Mouse (Mus musculus) myocyte (in vitro differentiated cells): ENCODE measurements around the gene Dpy19l3. TPM values are rescaled to one million over a fixed set of nuclear protein-coding genes. Genes with fewer than 3 reads are reported as not detected.
A peak's percentile ranks its signal among the peaks of the same experiment; 100 is the strongest.

ENCODE experiments used
- H3K27me3 ChIP-seq: one replicate; pipeline ENCODE4 v1.6.1; 2011; ENCODE audit not compliant: control insufficient read depth, insufficient read depth, insufficient read length
- H3K36me3 ChIP-seq: one replicate; pipeline ENCODE4 v1.6.1; 2011; ENCODE audit not compliant: control insufficient read depth, insufficient read depth
- H3K4me2 ChIP-seq: one replicate; pipeline ENCODE4 v1.6.1; 2011; ENCODE audit warnings: low read depth, control low read depth
- H3K4me3 ChIP-seq: one replicate; pipeline ENCODE4 v1.5.1; 2011; ENCODE audit warnings: mild to moderate bottlenecking, control low read depth, moderate library complexity
- H3K79me2 ChIP-seq: one replicate; pipeline ENCODE4 v1.6.1; 2011; ENCODE audit not compliant: control insufficient read depth, insufficient read depth
- H3ac ChIP-seq: one replicate; pipeline ENCODE4 v1.6.1; 2011; ENCODE audit not compliant: control insufficient read depth, insufficient read length
- CEBPB ChIP-seq: IDR thresholded peaks from 2 replicates; pipeline ENCODE4 v1.6.1; 2011; ENCODE audit warnings: mild to moderate bottlenecking, moderate library complexity; ENCODE audit not compliant: poor library complexity, insufficient read depth, severe bottlenecking
- E2F4 ChIP-seq: IDR thresholded peaks from one replicate; pipeline ENCODE4 v1.6.1; 2011; ENCODE audit warnings: mild to moderate bottlenecking, control low read depth, moderate library complexity; ENCODE audit not compliant: insufficient read depth
- MAX ChIP-seq: IDR thresholded peaks from one replicate; pipeline ENCODE4 v1.6.1; 2011; ENCODE audit warnings: low read depth, mild to moderate bottlenecking, control low read depth
- MYOD1 ChIP-seq, 3 experiments: IDR thresholded peaks; one replicate each; pipeline ENCODE4 v1.6.1; 2011; ENCODE audit warnings: control low read depth in 2 of 3, low read depth in 2 of 3, mild to moderate bottlenecking in 2 of 3, moderate library complexity in 1 of 3; ENCODE audit not compliant: insufficient read length in 2 of 3, control insufficient read depth in 1 of 3
- MYOG ChIP-seq, 3 experiments: IDR thresholded peaks; one replicate each; pipeline ENCODE4 v1.6.1; 2011; ENCODE audit warnings: control low read depth in 2 of 3, low read depth in 2 of 3, mild to moderate bottlenecking in 2 of 3; ENCODE audit not compliant: insufficient read length in 2 of 3, control insufficient read depth in 1 of 3, insufficient read depth in 1 of 3
- POLR2A ChIP-seq: IDR thresholded peaks from one replicate; pipeline ENCODE4 v1.6.1; 2011; ENCODE audit warnings: low read depth, mild to moderate bottlenecking, control low read depth, moderate library complexity; ENCODE audit not compliant: insufficient read length
- POLR2AphosphoS2 ChIP-seq: IDR thresholded peaks from one replicate; pipeline ENCODE4 v1.6.1; 2011; ENCODE audit warnings: low read depth, control low read depth; ENCODE audit not compliant: insufficient read length
- REST ChIP-seq: IDR thresholded peaks from one replicate; pipeline ENCODE4 v1.6.1; 2011; ENCODE audit warnings: mild to moderate bottlenecking, control low read depth, moderate library complexity; ENCODE audit not compliant: insufficient read depth, insufficient read length
- SRF ChIP-seq: IDR thresholded peaks from one replicate; pipeline ENCODE4 v1.6.1; 2011; ENCODE audit warnings: low read depth; ENCODE audit not compliant: control insufficient read depth, insufficient read length
- TCF12 ChIP-seq: IDR thresholded peaks from one replicate; pipeline ENCODE4 v1.6.1; 2011; ENCODE audit warnings: mild to moderate bottlenecking, control low read depth; ENCODE audit not compliant: poor library complexity, insufficient read depth, severe bottlenecking
- TCF3 ChIP-seq: IDR thresholded peaks from one replicate; pipeline ENCODE4 v1.6.1; 2011; ENCODE audit warnings: low read depth, control low read depth; ENCODE audit not compliant: insufficient read length
- USF1 ChIP-seq: IDR thresholded peaks from one replicate; pipeline ENCODE4 v1.6.1; 2011; ENCODE audit warnings: low read depth, mild to moderate bottlenecking, control low read depth, moderate library complexity
- polyA plus RNA-seq: library from polyadenylated mRNA; unstranded; fragments of >200 nt; fragmentation: generic; extraction: Trizol; gene quantifications from one replicate; pipeline ENCODE4 v1.2.1, GENCODE M21; 2012; ENCODE audit warnings: missing spikeins

Dpy19l3 gene
- polyA plus RNA-seq, 1 experiment, result 7.8 TPM

- Histone ChIP-seq H3ac (no peak overlapping the region), H3K36me3 (no peaks in the 10 kb centered on the region), H3K4me3 (no peak overlapping the region), H3K27me3 (no peaks in the 10 kb centered on the region), H3K4me2 (no peak overlapping the region), H3K79me2 (no peaks in the 10 kb centered on the region)
- TF ChIP-seq REST, result no peak
- no peak for TF ChIP-seq MYOG (IDR thresholded peaks at IDR 0.05; ENCODE audit: control insufficient read depth in 1 of 3, insufficient read depth in 1 of 3, insufficient read length in 2 of 3, low read depth in 2 of 3)
- no peak for TF ChIP-seq POLR2A
- TF ChIP-seq MYOD1 (IDR thresholded peaks at IDR 0.05; ENCODE audit: control insufficient read depth in 1 of 3, insufficient read length in 2 of 3, low read depth in 2 of 3), result no peak
- TF ChIP-seq E2F4, result no peak
- TF ChIP-seq POLR2AphosphoS2, result no peak
- TF ChIP-seq USF1, result no peak
- no peak for TF ChIP-seq CEBPB
- no peak for TF ChIP-seq TCF12
Measured at GRCm38 (mm10) chr7:35692641-35693040, 61.6 kb downstream of the Dpy19l3 start.

GRCm38 (mm10) chr7:35692117-35692516 lies 62.1 kb downstream of the Dpy19l3 start:
- no peak overlapping the region for H3ac ChIP-seq
- no peak overlapping the region for H3K4me2 ChIP-seq
- no peaks in the 10 kb centered on the region for H3K27me3 ChIP-seq
- no peaks in the 10 kb centered on the region for H3K36me3 ChIP-seq
- TF ChIP-seq POLR2A (no peak), USF1 (no peak), MAX (no peak), MYOD1 (IDR thresholded peaks at IDR 0.05; ENCODE audit: control insufficient read depth in 1 of 3, insufficient read length in 2 of 3, low read depth in 2 of 3) (no peak), CEBPB (no peak), SRF (no peak), TCF12 (no peak), REST (no peak), POLR2AphosphoS2 (no peak), MYOG (IDR thresholded peaks at IDR 0.05; ENCODE audit: control insufficient read depth in 1 of 3, insufficient read depth in 1 of 3, insufficient read length in 2 of 3, low read depth in 2 of 3) (no peak), E2F4 (no peak), TCF3 (no peak)
- H3K79me2 ChIP-seq, result no peaks in the 10 kb centered on the region
- no peak overlapping the region for H3K4me3 ChIP-seq

GRCm38 (mm10) chr7:35688781-35689349 lies 65.4 kb downstream of the Dpy19l3 start:
- Histone ChIP-seq H3K79me2 (no peaks in the 10 kb centered on the region), H3ac (no peak overlapping the region), H3K4me2 (no peak overlapping the region), H3K4me3 (no peak overlapping the region), H3K27me3 (no peaks in the 10 kb centered on the region), H3K36me3 (no peaks in the 10 kb centered on the region)
- TF ChIP-seq REST, result no peak
- no peak for TF ChIP-seq MAX
- TF ChIP-seq TCF3, result no peak
- no peak for TF ChIP-seq USF1
- TF ChIP-seq MYOG (IDR thresholded peaks at IDR 0.05; ENCODE audit: control insufficient read depth in 1 of 3, insufficient read depth in 1 of 3, insufficient read length in 2 of 3, low read depth in 2 of 3), result no peak
- no peak for TF ChIP-seq SRF
- no peak for TF ChIP-seq POLR2AphosphoS2

- H3K27me3 ChIP-seq, result no peaks in the 10 kb centered on the region
- no peaks in the 10 kb centered on the region for H3K79me2 ChIP-seq
- TF ChIP-seq MYOG (IDR thresholded peaks at IDR 0.05; ENCODE audit: control insufficient read depth in 1 of 3, insufficient read depth in 1 of 3, insufficient read length in 2 of 3, low read depth in 2 of 3) (no peak), POLR2AphosphoS2 (no peak), MYOD1 (IDR thresholded peaks at IDR 0.05; ENCODE audit: control insufficient read depth in 1 of 3, insufficient read length in 2 of 3, low read depth in 2 of 3) (no peak), TCF12 (no peak), REST (no peak), USF1 (no peak), TCF3 (no peak), CEBPB (no peak), MAX (no peak), E2F4 (no peak)
- H3K36me3 ChIP-seq, result no peaks in the 10 kb centered on the region
- H3ac ChIP-seq, result no peak overlapping the region
- no peak overlapping the region for H3K4me2 ChIP-seq
- H3K4me3 ChIP-seq, result no peak overlapping the region
Measured at GRCm38 (mm10) chr7:35688276-35688675, 66.0 kb downstream of the Dpy19l3 start.

GRCm38 (mm10) chr7:35687229-35687628 lies 67.0 kb downstream of the Dpy19l3 start:
- H3K4me2 ChIP-seq, result peak overlapping the region; percentile 60
- H3ac ChIP-seq, result no peak overlapping the region
- no peaks in the 10 kb centered on the region for H3K27me3 ChIP-seq
- TF ChIP-seq SRF, result no peak
- no peak for TF ChIP-seq POLR2AphosphoS2
- TF ChIP-seq MAX, result no peak
- no peak for TF ChIP-seq MYOD1 (IDR thresholded peaks at IDR 0.05; ENCODE audit: control insufficient read depth in 1 of 3, insufficient read length in 2 of 3, low read depth in 2 of 3)
- no peak for TF ChIP-seq REST
- TF ChIP-seq CEBPB, result no peak
- no peak overlapping the region for H3K4me3 ChIP-seq
- H3K36me3 ChIP-seq, result no peaks in the 10 kb centered on the region
- no peaks in the 10 kb centered on the region for H3K79me2 ChIP-seq
